Mouse (Mus musculus) heart, postnatal 10 days (tissue): ENCODE data around the gene Nudt3. TPM values are rescaled to one million over a fixed set of nuclear protein-coding genes. Genes with fewer than 3 reads are reported as not detected.

Experiments
- DNase-seq, 2 experiments: peaks; one replicate each; pipeline ENCODE4 v3.0.0; 2021
- intact Hi-C: fragments of 180-260 bp; cut with DNase I; formaldehyde crosslinking; loops from one replicate; pipeline ENCODE4 v1.15.1; 2025
- total RNA-seq, 2 experiments: library from RNA; stranded (reverse); gene quantifications; 2 replicates each; pipeline ENCODE4 v1.2.3; 2021

Gene Nudt3
- total RNA-seq, 2 experiments from 2014 or later = 380 to 410 TPM

GRCm38 (mm10) chr17:27554062-27554960 is 69.0 kb downstream of the Nudt3 start:
- DNase-seq = no peak
- intact Hi-C loops = no loop called here

- intact Hi-C loops = no loop called here
- DNase-seq = peak in 1 of 2 experiments; percentile 34
Measured at GRCm38 (mm10) chr17:27552215-27553201, 70.8 kb downstream of the Nudt3 start.

GRCm38 (mm10) chr17:27551393-27551940 is 71.8 kb downstream of the Nudt3 start:
- no peak for DNase-seq
- intact Hi-C loops = no loop called here

GRCm38 (mm10) chr17:27549234-27549633 is 74.1 kb downstream of the Nudt3 start:
- intact Hi-C loops = no loop called here
- DNase-seq = peak; percentile 35 to 54

GRCm38 (mm10) chr17:27547253-27547868 is 75.9 kb downstream of the Nudt3 start:
- intact Hi-C loops = no loop called here
- peak; percentile 60 to 72 for DNase-seq

- intact Hi-C loops = no loop called here
Measured at GRCm38 (mm10) chr17:27546574-27547085, 76.7 kb downstream of the Nudt3 start.

GRCm38 (mm10) chr17:27545991-27546390 is 77.3 kb downstream of the Nudt3 start:
- intact Hi-C loops = no loop called here
- DNase-seq = no peak

More at GRCm38 (mm10) chr17:27546574-27547085, 76.7 kb downstream of the Nudt3 start:
- DNase-seq = no peak

- intact Hi-C loops = no loop called here
- DNase-seq = no peak
Measured at GRCm38 (mm10) chr17:27544551-27544950, 78.7 kb downstream of the Nudt3 start.

GRCm38 (mm10) chr17:27541984-27542383 is 81.3 kb downstream of the Nudt3 start:
- DNase-seq = no peak
- intact Hi-C loops = no loop called here

- intact Hi-C loops = no loop called here
- no peak for DNase-seq
Measured at GRCm38 (mm10) chr17:27541261-27541660, 82.0 kb downstream of the Nudt3 start.

GRCm38 (mm10) chr17:27534718-27535117 is 88.6 kb downstream of the Nudt3 start:
- DNase-seq = peak; percentile 91 to 95
- intact Hi-C loops = loop anchor here (1.0 to 2.0 kb wide), 2 partner anchors 95 to 234 kb away; no protein-coding TSS in a partner anchor

GRCm38 (mm10) chr17:27533354-27533753 is 89.9 kb downstream of the Nudt3 start:
- DNase-seq = no peak
- intact Hi-C loops = no loop called here

- no peak for DNase-seq
- intact Hi-C loops = no loop called here
Measured at GRCm38 (mm10) chr17:27532095-27532494, 91.2 kb downstream of the Nudt3 start.

Other genes with a start within 250 kb of the Nudt3 start
- gene Grm4, start 102.1 kb downstream of the Nudt3 start, total RNA-seq = under 1 TPM in 1 of 2 experiments, not detected in 1; 0.20 TPM
- 10 to 100 TPM; 42.5 to 47.3 TPM for gene Hmga1, start 67.0 kb downstream of the Nudt3 start, total RNA-seq
- 10 to 100 TPM; 10.2 to 11.2 TPM for gene AI413582, start 57.7 kb downstream of the Nudt3 start, total RNA-seq
- 1 to 10 TPM in 1 of 2 experiments, not detected in 1; 1.0 TPM for gene RPS10-NUDT3, start 11.7 kb upstream of the Nudt3 start, total RNA-seq
- gene Rps10, start 13.2 kb upstream of the Nudt3 start, total RNA-seq = 100 to 1,000 TPM; 713 to 733 TPM
- gene Pacsin1, start 32.0 kb upstream of the Nudt3 start, total RNA-seq = under 1 TPM; 0.05 to 0.20 TPM
- gene Spdef, start 105.5 kb upstream of the Nudt3 start, total RNA-seq = under 1 TPM in 1 of 2 experiments, not detected in 1; 0.29 TPM
- gene D17Wsu92e, start 197.2 kb upstream of the Nudt3 start, total RNA-seq = 100 to 1,000 TPM; 109 to 112 TPM
- gene Snrpc, start 214.7 kb upstream of the Nudt3 start, total RNA-seq = 10 to 100 TPM; 82.0 to 85.1 TPM
- gene Uhrf1bp1, start 232.9 kb upstream of the Nudt3 start, total RNA-seq = 10 to 100 TPM; 16.5 to 22.1 TPM